Mouse (Mus musculus) right cerebral cortex, postnatal 36 days (tissue): ENCODE measurements around the gene Syn3.

Experiments
- DNase-seq, 2 experiments: peaks; one replicate each; pipeline ENCODE4 v3.0.0; 2022; ENCODE audit warnings: low spot score in 2 of 2, mixed read lengths in 1 of 2

Syn3 gene

DNA sequence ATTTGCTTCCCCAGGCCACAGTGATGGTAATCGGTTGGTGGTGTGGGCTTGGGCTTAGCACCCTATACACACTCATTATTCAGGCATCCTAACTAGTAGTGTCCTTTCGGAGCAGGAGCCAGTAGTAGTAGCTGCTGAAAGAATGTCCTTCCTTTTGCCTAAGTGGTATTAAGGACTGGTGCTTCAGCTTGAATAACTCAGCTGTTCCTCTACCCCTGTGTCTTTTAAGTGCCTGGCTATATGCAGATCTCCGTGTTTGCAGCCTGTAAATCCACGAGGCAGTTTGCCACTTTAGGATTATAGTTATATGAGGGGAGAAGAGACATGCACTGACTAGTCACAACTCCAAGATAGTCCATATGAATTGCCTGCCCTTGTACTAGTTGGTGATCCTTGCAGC is 159.6 kb downstream of the Syn3 start:
- DNase-seq: no peak

DNA sequence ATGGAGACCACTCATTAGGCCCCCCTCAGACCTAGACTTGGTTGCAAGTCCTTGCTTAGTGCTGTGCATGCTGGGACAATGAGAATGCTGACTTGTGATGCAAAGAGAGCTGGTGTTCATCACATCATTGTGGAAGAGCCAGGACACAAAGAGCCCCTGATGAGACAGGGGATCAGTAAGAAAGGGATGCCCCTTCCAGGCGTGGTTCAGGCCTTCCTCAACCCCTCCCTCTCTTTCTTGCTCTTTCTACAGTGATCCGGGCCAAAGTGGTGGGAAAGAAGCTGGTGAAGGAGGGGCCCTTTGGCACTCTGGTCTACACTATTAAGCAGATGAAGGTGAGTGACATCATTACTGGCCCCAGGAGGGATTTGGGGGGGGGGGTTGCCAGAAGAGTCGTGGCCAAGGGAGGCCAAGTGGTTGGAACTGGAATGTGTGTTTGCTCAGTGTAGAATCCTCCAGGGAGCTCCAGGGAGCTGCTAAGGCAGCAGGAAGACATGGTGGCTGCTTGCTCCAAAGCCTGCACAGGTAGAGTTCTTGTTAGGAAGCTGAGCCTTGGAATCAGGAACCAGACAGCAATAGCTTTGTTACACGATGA is 160.5 kb downstream of the Syn3 start:
- no peak for DNase-seq

DNA sequence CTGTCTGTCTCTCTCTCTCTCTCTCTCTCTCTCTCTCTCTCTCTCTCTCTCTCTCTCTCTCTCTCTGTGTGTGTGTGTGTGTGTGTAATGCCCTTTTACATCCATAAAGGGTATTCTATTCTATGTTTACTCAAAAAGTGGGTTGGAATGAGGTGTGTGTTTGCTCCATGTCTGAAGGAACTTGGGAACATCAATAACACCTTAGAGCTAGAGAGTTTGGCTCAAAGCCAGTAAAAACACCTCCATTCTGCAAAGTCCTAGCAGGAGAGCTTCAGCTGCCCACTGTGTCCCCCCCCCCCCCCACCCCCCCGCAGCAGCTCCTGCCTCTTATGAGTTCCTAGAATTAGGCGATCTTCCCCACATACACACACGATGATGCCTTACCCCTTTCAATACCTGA is 161.5 kb downstream of the Syn3 start:
- no peak for DNase-seq

DNA sequence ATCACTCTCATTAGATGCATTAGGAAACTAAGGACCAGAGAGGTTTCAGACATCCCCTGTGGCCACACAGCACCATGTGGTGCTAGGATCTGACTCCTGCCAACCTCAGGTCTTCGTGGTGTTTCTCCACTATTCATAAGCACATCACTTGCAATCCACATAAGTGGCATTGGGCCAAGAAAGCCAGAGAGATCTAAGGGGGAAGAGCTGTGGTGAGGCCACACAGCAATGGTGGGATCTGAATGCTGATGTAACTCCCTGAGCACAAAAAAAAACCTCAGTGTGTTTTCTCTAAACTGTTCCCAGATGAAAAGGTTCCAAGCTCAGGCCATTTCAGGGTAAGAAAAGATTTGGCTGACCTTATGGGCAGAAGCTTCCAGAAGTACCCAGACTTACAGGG is 162.2 kb downstream of the Syn3 start:
- DNase-seq: no peak

DNA sequence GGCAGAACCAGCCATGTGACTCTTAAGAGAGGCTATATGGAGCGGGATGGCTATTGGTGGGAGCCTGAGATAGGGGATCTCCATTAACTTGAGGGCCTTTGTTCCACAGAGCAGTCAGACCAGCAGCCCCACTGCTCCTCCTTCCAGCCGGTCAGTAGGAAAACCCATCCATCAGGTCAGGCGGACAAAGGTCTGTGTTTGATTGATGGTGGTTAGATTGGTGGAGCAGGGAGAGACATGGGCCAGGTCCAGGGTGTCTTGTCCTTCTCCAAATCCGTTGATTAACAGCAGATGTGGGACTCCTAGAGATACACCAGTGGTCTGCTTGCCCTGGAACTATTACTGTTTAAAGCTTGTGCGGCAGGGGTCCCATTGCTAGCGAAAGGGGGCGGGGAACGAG is 164.1 kb downstream of the Syn3 start:
- DNase-seq: no peak

DNA sequence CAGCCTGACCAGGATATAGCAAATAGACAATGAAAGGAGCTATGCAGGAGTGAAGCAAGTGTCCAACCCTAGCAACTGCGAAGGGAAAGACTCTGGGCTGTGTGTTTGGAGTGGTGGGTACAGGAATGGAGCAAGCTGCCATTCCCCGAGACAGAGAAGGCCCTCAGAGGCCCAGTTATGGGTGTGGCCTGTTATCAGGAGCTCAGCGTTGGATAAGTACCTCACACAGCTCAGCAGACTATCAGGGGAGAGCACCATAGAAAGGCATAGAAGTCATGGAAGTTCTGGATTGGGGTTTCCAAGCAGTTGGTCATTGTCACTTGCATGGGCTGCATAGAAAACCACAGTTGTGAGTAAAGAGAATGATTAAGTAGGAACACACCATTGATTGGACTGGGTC is 165.8 kb downstream of the Syn3 start:
- no peak for DNase-seq

DNA sequence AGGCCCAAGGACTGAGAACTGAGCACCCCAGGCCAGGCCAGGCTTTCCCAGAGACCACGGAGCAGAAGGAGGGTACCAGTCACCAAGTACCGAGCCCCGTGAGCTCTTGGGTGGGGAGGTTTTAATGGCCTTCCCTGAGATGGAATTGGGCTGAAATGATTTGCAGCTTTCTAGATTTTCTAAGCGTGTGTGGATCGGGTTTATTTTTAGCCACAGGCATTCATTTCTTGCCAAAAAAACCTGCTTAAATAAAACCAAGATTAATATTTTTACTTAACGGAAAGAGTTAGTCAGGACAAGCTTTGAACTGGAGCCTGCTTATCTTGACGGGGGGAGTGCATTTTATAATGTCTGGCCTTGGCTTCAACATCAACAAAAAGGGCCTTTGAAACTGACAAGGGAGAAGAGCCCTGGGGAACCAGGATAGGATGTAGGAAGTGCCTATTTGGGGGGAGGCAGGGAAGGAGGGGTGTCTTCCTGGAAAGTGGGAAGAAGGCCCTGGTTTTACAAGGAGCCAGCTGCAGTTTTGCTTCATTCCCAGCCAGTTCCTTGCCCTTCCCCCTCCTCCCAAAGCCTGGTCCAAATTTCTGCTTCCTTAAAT is 166.9 kb downstream of the Syn3 start:
- no peak for DNase-seq

DNA sequence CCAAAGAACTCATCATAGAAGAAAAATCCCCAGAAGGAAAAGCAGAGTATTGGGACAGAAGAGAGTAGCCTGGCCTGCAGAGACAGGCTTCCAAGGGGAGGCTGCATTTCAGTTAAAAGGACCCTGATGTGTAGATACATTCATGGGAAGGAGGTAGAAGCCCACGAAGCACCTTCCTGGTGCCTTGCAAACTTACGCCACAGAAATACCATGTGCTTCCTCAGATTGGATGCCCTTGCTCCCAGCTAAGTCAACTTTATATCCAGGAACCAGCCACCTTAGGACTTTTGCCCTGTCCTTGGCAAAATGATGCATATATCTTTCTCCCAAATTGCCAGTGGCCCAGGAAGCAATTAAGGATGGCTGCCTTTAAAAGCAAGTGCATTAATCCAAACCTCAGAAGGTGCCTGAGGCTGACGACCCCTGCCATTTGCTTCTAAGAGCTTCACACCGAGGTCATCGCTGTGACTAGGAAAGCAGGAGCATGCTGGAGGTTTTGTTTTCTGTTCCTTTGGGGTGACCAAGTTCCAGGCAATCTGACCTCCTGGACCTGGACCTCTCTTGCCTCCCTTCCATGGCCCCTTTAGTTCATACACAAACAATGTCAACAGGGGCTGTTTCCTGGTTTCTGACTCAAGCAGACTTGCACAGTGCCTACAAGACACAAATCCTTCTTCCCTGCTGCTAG is 167.6 kb downstream of the Syn3 start:
- no peak for DNase-seq

DNA sequence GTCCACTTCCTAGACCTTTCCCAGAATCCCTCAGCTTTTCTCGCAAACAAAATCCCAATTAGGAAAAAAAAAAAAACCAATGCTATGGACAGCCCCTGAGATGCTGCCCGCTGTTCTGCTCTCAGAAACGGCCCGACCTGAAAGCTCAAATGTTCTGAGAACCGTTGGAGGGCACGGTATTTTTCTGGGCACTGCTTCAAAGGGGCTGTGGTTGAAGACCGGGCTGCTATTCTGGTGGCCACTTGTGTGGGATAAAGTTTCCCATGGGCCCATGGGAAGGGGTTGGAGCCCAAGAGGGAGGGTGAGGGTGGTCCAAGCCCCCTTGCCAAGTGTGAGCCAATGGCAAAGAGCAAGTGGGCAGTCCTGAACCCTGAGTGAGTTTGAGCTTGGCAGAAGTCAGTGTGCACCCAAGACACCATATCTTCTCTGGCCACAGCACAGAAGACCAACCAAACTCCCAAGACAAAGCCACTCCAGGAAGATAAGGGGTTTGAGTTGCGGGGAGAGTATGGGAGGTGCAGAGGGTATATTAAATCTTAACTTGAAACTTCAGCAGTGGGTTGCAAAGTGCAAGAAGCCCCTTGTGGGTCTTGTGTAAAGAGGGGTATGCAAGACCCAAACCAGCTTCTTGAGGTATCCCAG is 169.3 kb downstream of the Syn3 start:
- no peak for DNase-seq

DNA sequence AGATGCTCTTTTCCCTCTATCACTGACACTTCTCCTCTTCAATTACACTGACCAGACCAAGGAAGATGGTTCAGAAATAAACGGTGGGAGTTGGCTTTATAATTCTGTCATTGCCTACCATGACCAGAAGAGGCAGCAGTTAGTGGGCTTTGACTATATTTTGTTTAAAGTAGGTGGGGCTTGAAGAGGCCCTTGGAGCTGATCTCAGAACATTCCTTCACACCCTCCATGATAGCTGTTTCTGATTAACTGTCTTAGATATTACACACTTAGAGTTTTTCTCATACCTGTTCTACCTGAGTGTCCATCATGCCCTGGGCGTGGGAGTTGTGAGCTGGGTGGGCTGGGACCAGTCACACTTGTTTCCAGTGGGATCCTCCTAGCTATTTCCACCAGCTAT is 170.0 kb downstream of the Syn3 start:
- no peak for DNase-seq

DNA sequence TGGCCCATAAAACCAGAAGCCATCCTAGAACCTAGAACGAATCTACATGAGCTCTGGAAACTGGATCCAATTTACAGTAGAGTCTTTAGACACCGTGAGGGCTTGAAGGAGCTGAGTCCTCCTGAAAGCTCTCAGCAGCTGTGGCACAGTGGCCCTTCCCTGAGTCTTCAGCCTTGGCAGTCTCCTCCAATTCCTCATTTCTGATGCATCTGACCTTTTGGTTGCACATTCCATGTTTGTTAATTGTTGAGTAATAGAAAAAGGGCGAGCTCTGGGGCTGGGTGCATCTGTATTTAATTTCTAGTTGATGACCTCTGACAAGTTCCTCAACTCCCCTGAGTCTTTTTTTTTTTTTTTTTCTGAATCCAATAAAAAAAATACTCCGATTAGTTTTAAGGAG is 170.6 kb downstream of the Syn3 start:
- no peak for DNase-seq

DNA sequence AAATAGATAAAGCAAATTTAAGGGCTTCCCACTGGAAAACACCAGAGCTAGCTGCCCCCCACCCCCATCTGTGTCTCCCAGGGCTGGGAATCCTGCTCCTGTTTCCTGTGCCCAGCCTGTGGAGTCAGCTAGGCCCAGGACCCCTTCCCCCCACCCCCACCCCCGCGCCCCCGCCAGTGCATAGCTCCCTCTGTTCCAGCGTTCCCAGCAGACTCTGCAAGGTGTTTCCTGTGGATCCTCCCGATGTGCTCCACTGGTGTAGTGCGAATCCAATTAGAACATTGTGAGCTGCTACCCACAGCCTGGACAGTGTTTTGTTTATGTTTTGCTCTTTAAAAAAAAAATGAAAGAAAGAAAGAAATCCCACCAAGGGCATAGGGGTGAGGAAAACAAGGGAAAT is 173.4 kb downstream of the Syn3 start:
- no peak for DNase-seq

DNA sequence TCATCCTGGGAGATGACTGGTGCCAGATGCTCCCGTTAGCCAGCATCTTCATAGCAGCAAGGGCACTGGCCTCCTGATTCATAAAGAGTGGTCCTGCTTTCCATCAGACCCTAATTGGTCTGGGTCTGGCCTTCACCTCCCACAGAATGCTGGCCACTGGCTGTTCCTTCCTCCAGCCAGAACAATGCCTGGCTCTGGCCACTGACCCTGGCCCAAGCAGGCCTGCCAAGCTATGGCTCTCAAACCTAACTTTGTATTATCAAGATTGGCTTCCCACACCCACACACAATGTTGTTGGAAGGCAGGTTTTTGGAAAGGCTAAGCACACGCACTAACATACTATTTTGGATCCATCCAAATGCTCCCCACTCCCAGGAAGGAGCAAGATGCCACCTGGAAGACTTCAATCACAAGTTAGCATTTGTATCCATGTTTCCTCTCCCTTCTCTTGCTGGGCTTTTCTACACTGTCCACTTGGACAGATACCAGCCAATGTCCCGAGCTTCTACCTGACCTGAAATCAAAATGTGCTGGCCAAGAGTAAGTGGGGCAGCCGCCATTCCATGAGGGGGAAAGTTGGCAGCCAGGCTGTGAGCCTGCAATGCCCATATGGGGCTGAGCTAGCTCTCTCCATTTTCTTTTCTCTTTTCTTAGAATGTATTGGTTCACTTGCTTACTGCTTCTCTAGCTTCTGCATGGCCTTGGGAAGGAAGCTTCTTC is 175.3 kb downstream of the Syn3 start:
- DNase-seq: no peak

DNA sequence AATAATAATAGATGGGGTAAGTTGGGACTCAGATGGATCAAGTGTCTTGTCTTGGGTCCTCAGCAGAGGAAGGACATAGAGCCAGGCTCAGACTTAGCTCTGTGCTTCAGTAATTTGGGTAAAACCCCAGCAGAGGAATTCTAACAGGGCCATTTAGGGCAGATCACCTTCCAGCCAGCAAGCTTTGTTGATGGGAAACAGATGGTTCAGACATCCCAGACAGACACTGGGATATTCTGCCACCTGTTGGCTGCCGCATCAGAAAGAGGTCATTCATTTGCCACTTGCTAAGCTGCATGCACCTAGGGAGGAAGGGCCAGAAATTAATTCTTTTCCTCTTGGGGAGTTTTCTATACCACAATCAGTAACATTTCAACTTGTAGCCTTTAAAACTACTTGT is 176.7 kb downstream of the Syn3 start:
- DNase-seq: no peak

DNA sequence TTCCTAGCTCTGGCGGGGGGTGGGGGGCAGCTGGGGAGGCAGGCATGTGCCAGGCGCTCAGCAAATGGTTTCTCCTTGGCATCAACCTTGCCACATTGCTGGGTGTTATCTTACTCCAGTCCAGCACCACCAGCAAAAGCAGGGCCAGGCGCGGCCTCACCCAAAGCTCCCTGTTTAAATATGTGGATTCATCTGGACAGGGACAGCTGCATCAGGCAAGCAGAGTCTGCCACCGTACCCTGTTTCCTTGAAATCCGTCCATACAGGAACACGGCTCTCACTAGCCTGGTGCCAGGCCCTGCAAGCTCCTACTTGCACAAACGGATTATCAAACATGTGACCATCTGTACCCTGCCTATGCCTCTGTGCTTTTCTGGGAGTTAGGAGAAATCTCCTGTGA is 177.5 kb downstream of the Syn3 start:
- DNase-seq: no peak

DNA sequence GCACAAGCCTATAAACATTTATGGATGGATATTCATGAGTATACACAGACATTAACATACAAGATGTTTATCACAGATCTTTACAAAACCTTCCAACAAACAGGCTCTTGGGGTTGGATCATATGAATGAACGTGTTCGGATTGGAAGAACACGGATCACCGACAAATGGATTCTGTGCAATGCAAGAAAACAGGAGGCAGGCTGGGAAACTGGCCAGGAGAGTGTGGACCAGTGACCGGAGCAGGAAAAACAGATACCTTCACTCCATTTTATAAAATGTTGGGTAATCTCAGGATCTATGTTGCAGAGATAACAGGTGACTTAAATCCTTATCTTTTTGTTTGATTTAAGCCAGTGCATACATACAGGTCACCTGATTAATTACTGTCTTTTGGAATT is 178.5 kb downstream of the Syn3 start:
- no peak for DNase-seq

DNA sequence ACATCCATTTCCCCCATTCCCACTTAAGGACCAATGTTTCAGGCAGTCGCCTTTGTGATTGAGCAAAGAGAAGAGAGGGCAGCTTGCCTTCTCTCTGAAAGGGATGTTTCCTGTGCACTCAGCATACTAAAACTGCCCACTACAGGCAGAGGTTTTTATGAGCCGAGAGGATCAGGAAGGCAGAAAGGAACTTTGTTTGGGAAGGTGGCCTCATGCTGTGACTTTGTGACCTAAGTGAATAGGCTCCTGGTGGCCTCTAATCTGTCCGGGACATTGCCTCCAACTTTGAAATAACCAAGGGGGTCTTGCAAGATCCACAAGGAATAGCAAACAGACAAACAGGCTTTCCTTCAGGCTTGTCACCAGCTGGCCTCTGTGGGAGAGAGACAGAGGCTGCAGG is 179.2 kb downstream of the Syn3 start:
- no peak for DNase-seq

DNA sequence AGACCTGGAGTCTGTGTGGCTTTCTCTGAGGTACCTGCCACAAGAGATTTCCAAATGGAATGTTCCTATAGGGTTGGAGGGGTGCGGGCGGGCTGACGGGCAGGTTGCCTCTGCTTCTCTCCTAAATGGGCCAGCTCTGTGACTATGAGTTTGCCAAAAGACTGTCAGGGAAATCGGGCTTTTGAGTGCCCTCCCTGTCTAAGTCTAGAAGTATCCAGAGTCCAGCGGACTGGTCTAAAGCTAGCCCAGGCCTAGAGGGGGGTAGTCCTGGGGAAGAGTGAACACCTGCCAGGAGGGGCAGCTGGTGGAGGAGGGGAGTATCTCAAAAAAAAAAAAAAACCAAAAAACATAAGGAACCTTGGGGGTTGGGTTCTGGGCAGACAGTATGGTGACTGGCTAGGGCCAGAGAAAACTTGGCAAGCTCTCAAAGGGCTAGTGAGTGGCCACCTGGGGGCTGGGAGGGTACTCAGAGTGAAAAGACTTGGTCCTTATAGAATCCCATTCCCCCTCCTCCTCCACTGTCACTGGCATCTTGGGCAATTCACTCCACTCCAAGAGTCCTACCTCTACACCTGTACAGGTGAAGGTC is 180.1 kb downstream of the Syn3 start:
- no peak for DNase-seq

DNA sequence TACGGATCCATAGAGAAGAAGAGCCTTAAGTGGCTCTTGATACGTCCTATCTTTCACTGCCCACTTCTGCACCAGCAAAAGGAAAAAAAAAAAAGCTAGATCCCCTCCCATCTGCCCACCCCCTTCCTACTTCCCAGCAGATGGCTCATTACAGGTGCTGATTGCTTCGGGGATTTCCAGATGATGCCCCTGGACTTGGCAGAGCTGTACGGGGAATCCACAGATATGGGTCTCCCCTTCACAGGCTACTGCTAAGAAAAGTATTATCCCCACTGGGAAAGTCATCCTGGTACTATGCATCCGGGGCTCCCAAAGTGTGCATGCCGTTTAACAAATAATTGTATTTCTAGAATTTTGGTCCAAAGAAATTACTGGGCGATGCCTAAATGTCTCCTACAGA is 181.1 kb downstream of the Syn3 start:
- DNase-seq: no peak

DNA sequence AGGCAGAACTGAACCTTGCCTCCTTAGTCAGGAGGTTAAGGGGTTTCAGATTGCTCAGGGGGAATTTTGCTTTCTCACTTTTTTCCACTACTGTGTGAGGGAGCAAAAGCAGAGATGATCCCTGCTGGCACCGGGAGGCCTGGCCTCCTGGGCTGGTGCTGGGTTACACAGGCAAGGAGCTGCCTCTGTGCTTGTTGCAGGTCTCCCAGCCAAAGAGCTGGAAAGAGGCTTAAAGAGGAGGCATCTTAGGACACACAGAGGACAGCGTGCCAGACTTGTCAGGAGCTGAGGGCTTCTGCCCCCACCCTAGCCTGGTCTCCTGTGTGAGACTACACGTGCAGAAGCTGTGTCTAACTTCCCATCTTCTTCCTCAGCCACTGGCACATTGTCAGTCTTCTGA is 183.2 kb downstream of the Syn3 start:
- no peak for DNase-seq

DNA sequence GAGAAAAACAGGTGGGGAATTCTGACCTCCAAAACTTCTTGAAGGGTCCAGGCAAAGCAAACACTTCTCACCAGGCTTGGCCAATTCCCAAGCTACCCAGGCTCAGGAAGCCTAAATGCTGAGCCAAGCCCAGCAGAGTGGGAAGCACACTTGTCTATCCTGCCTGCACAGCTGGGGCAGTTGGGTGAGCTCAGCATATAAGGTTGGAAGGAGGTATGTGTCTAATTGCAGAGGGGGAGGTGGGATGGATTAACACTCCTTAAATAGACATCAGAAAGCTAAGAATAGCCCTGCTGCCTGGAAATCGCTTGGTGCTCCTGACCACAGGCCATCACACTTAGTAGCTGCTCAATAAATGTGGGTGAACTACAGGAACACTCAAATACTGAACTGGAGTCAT is 185.2 kb downstream of the Syn3 start:
- no peak for DNase-seq

DNA sequence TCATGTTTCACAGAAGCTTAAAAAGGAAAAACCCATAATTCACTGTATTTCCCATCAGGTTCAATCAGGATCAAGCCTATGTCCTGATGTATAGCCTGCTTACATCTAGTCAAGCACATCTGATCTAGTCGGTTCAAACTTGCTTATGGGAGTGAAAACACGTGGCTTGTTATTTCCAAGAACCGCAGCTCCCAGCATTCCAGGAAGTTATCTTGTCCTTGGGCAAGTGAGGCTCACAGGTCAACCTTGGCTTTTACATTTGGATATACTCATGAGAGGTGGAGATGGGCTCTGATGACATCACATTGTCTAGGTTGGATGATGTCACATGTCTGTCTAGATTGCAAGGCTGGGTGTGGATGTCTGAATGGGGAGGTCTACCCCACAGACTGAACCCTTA is 185.7 kb downstream of the Syn3 start:
- no peak for DNase-seq
